Mouse (Mus musculus) cerebellum, adult 2 months (tissue): ENCODE data around the gene Ndel1.

Experiments
- CTCF ChIP-seq: fragments of 200-500 bp; IDR thresholded peaks from 2 replicates; pipeline ENCODE4 v1.5.1; 2011; ENCODE audit warnings: low read depth, mild to moderate bottlenecking, control low read depth, low read length, moderate library complexity, borderline replicate concordance; ENCODE audit not compliant: insufficient read depth
- POLR2A ChIP-seq: fragments of 200-500 bp; IDR thresholded peaks from 2 replicates; pipeline ENCODE4 v1.6.1; 2011; ENCODE audit warnings: low read length, control low read depth, borderline replicate concordance; ENCODE audit not compliant: insufficient read depth

DNA sequence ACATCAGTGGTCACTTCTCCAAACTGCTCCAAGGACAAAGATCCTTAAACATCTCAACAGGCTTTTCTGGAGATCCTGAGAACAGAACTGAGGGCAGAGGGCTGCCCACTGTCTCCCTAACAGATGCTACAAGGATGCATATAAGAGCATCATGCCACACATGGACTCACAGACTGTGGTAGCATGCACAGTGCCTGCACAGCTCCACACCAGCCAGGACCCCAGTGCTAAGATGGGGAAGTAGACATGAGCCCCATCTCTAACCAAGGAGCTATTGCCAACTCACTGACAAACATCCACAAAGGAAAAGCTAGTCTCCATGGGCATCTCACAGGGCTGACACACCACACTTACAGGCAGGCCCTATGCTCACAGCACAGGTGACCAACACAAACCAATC, 38.1 kb downstream of the Ndel1 start:
- no peak for TF ChIP-seq POLR2A
- TF ChIP-seq CTCF, result no peak
